Mouse (Mus musculus): ENCODE data around the gene Prkn. TPM values are rescaled to one million over a fixed set of nuclear protein-coding genes. Genes with fewer than 3 reads are reported as not detected.

The Prkn gene
- polyA plus RNA-seq (2016; fragmentation: Nextera tagmentation; extraction: Ambion mirVana): 1.5 and 2.2 TPM in 2 replicates

DNA sequence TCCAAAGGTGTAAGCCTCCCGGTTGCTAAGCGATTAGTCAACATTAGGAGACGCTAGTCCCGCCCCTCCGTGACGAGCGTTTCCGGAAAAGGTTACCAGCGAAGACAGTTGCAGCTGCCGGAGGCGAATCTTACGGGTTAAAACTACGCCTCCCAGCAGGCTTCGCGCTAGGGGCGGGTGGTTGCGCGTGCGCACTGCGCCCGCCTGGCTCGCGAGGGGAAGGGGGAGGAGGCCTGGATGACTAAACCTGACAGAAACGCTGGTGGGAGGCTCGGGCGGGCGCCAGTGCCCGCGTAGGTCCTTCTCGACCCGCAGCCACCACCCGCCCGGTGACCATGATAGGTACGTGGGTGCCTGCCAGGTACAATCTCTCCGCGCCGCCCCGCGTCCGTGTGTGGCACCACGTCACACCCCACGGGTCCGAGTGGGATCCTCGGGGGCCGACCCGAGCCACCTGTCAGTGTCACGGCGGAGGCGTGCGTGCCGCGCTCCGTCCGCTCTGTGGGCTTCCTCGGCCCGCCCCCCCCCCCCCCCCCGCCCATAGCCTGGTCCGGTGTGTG lies at the start of gene Prkn, which contains the start of gene Pacrg:
Gene Prkn, plus strand, starts transcription at position 237 of the 560 bp plus-strand sequence.
Gene Pacrg, minus strand, starts transcription at position 164 of the 560 bp plus-strand sequence.
- Histone ChIP-seq H3K27me3 (no peaks in the 10 kb centered on the region), H3K9ac (peak within 1 kb of the TSS; percentile 66), H3K27ac (0 out of 2 replicates have a peak within 1 kb of the TSS, but pooled peaks have one; percentile 10), H3K36me3 (replicated peaks) (no peaks in the 10 kb centered on the region), H3K4me1 (peaks cover 8% of the 10 kb centered on the region), H3K4me2 (peak within 1 kb of the TSS; percentile 79), H3K4me3 (replicated peaks) (peak within 1 kb of the TSS; percentile 61), H3K9me3 (no peaks in the 10 kb centered on the region)
- peak; percentile 96 for ATAC-seq (ENCODE audit: low FRiP score)
- under 1% methylated on average over 45 of the region's 58 CpGs for WGBS

DNA sequence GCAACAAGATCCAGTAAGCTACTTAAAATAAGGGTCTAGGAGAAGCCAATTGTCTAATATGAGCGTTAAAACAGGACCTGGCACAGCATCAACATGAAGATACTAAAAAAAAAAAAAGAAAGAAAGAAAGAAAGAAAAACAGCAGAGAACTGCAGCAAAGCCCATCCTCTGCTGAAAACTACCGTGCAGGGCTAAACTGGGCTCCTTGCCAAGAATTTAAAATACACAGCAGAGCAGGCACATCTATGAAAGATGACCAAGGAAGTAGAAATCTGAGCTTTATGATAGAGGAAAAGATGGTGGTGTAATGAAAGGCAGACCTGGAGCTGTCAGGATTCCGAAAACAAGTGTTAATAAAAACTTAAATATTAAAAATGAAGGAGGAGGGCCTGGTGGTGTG lies 48.5 kb upstream of the Prkn start:
- H3K27me3 ChIP-seq: no peaks in the 10 kb centered on the region
- no peak for ATAC-seq (ENCODE audit: low FRiP score)
- H3K27ac ChIP-seq: no peak overlapping the region
- WGBS: 53% methylated on average over 3 of the region's 3 CpGs
- H3K4me2 ChIP-seq: no peak overlapping the region
- H3K4me1 ChIP-seq: peaks cover 10% of the 10 kb centered on the region; the same call in 1 of the 2 replicates
- no peak overlapping the region for H3K4me3 ChIP-seq (replicated peaks)
- H3K9me3 ChIP-seq: no peaks in the 10 kb centered on the region
- no peak overlapping the region for H3K9ac ChIP-seq
- no peaks in the 10 kb centered on the region for H3K36me3 ChIP-seq (replicated peaks)

DNA sequence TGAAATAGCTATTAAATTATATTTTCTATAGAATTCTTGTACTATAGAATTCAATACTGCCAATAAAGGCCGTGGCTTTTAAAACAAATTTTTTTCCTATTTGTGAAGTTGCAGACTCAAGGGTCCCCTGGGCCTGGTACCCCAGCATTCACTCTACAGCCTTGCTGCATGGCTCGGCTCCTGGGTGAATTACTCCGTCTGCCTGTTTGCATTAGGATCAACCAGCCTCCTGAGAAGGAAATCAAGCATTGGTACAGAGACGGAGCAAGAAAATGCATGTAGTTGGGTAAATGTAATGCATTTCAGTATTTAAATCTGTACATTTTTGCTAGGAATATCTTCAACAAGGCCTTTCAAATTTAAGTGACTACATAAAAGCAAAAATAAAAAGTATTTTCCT lies 33.5 kb upstream of the Prkn start:
- H3K9ac ChIP-seq: no peak overlapping the region
- no peak overlapping the region for H3K27ac ChIP-seq
- no peaks in the 10 kb centered on the region for H3K27me3 ChIP-seq
- no peak overlapping the region for H3K4me3 ChIP-seq (replicated peaks)
- WGBS: 80% methylated on average over 4 of the region's 4 CpGs
- no peaks in the 10 kb centered on the region for H3K9me3 ChIP-seq
- no peak for ATAC-seq (ENCODE audit: low FRiP score)
- H3K36me3 ChIP-seq (replicated peaks): no peaks in the 10 kb centered on the region
- H3K4me2 ChIP-seq: no peak overlapping the region
- H3K4me1 ChIP-seq: no peaks in the 10 kb centered on the region

DNA sequence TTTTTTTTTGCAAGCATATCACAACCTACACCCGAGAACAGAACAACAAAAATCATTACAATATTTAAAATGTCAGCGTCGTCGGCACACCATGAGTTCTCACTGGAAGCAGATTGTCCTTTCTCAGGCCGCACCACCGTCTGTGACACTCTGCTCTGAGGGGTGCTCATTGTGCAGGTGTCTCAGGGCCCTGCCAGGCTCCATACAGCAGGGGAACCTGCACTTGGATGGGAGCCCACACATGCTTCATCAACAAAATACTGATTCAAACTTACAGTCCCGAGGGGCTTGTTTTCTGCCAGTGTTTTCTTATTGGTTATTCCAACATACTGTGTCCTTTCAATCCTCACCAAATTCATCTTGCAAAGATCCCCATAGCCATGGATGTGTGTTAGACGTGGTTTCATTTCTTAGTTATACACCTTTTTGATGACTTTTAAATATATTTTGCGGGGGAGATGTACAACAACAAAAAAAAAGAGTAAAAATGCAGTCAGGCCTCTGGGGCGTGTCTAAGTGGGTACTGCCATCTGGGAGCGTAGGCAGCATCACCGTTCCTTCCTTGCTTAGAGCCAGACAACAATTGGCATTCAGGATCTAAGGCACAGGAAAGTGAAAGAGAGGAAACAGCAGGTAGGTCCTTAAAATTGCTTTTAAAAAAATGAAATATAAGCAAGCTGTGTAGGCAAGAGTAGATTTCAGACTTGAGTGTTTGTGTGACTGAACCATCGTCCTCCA lies 32.8 kb upstream of the Prkn start:
- H3K9ac ChIP-seq: no peak overlapping the region
- no peaks in the 10 kb centered on the region for H3K4me1 ChIP-seq
- H3K9me3 ChIP-seq: no peaks in the 10 kb centered on the region
- no peak overlapping the region for H3K27ac ChIP-seq
- no peaks in the 10 kb centered on the region for H3K27me3 ChIP-seq
- no peak for ATAC-seq (ENCODE audit: low FRiP score)
- no peak overlapping the region for H3K4me3 ChIP-seq (replicated peaks)
- 77% methylated on average over 13 of the region's 13 CpGs for WGBS
- H3K36me3 ChIP-seq (replicated peaks): no peaks in the 10 kb centered on the region
- no peak overlapping the region for H3K4me2 ChIP-seq

DNA sequence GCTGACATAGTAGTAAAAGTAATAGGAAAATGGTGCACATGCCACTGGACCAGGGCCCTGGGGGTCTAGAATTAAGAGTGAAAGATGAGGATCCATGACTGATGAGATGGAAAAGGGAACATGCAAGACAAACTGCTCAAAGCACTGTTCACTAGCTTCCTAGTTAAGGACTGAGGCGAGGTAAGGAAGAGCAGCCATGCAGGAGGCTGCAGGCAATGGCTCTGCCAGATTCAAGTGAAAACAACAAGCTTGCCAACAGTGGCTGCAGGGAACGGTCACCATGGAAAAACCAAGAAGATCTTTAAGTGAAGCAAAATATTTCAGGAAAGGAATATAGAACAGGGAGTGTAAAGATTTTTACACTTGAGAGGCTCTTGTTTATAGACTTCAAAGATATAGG lies 31.6 kb upstream of the Prkn start:
- WGBS: 82% methylated on average over 2 of the region's 2 CpGs
- H3K4me1 ChIP-seq: no peaks in the 10 kb centered on the region
- H3K36me3 ChIP-seq (replicated peaks): no peaks in the 10 kb centered on the region
- H3K9ac ChIP-seq: no peak overlapping the region
- H3K27ac ChIP-seq: no peak overlapping the region
- no peak for ATAC-seq (ENCODE audit: low FRiP score)
- H3K4me3 ChIP-seq (replicated peaks): no peak overlapping the region
- no peaks in the 10 kb centered on the region for H3K9me3 ChIP-seq
- H3K4me2 ChIP-seq: no peak overlapping the region
- no peaks in the 10 kb centered on the region for H3K27me3 ChIP-seq

DNA sequence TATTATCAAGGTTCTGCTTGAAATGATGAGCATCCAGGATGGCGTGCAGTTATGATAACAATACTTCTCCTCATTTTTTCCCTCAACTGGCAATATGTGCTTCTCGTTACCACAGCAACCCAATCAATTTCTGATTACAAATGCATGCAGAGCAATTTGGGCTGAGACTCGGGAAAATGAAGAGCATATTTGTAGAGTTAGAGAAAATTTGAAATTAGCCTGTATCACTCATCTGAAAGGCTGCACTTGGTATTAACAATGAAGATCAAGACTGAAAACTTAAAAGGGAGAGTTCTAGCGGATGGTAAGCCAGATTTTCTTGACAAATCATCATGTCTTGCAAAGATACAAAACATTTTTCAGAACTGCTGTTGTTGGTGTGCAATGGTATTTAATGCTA lies 21.2 kb upstream of the Prkn start:
- Histone ChIP-seq H3K9ac (no peak overlapping the region), H3K9me3 (no peaks in the 10 kb centered on the region), H3K36me3 (replicated peaks) (no peaks in the 10 kb centered on the region), H3K4me2 (no peak overlapping the region), H3K4me1 (no peaks in the 10 kb centered on the region), H3K27ac (no peak overlapping the region), H3K27me3 (no peaks in the 10 kb centered on the region), H3K4me3 (replicated peaks) (no peak overlapping the region)
- no peak for ATAC-seq (ENCODE audit: low FRiP score)
- 79% methylated on average over 4 of the region's 4 CpGs for WGBS

DNA sequence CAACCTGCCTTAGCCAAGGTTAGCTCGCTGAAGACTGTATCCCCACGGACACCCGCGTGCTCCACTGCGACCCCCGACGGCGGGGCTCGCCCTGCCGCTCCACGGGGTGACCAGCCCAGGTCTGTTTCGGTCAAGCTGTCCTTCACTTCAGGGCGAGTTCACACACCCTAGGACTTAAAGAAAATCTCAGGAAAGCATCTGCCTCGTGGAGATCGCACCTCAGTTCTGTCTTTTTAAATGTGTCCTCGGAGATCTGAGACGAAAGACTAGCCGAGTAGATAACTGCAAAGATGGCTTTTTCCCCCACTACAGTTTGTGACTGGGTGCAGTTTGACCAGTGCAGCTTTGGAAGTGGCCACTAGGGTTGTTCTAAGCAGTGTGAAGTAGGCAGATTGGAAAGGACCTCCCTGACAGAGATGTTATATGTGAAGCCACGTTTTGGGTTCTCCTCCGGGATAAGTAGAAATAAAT lies 582 bp downstream of the Prkn start:
- 2% methylated on average over 20 of the region's 20 CpGs for WGBS
- H3K4me1 ChIP-seq: peaks cover 8% of the 10 kb centered on the region
- H3K27ac ChIP-seq: no peak overlapping the region
- H3K4me3 ChIP-seq (replicated peaks): peak overlapping the region; percentile 61
- ATAC-seq (ENCODE audit: low FRiP score): peak; percentile 59
- H3K9me3 ChIP-seq: no peaks in the 10 kb centered on the region
- H3K4me2 ChIP-seq: peak overlapping the region; percentile 79
- peak overlapping the region; percentile 66 for H3K9ac ChIP-seq
- H3K36me3 ChIP-seq (replicated peaks): no peaks in the 10 kb centered on the region
- H3K27me3 ChIP-seq: no peaks in the 10 kb centered on the region

DNA sequence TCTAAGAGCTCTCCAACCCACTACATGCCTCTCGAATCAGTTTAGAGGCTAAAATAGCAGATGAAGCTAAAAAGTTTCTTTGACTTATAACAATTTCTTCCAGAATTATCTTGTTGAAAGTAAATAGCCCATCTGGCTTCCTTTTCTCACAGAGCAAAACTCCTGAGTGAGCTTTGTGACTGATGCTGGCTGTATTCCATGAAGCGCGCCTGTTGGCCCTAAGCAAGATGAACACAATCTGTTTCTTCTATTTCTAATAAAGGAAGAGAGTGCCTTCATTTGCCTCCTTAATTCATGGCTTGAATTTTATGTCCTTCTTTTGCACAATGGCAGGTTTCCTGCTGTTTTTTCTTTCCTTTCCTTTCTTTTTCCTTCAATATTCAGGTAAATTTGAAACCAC lies 14.0 kb downstream of the Prkn start:
- no peak overlapping the region for H3K27ac ChIP-seq
- H3K9ac ChIP-seq: no peak overlapping the region
- H3K4me2 ChIP-seq: no peak overlapping the region
- no peaks in the 10 kb centered on the region for H3K9me3 ChIP-seq
- 90% methylated on average over 3 of the region's 3 CpGs for WGBS
- no peak overlapping the region for H3K4me3 ChIP-seq (replicated peaks)
- no peaks in the 10 kb centered on the region for H3K27me3 ChIP-seq
- no peaks in the 10 kb centered on the region for H3K4me1 ChIP-seq
- ATAC-seq (ENCODE audit: low FRiP score): no peak
- H3K36me3 ChIP-seq (replicated peaks): no peaks in the 10 kb centered on the region

DNA sequence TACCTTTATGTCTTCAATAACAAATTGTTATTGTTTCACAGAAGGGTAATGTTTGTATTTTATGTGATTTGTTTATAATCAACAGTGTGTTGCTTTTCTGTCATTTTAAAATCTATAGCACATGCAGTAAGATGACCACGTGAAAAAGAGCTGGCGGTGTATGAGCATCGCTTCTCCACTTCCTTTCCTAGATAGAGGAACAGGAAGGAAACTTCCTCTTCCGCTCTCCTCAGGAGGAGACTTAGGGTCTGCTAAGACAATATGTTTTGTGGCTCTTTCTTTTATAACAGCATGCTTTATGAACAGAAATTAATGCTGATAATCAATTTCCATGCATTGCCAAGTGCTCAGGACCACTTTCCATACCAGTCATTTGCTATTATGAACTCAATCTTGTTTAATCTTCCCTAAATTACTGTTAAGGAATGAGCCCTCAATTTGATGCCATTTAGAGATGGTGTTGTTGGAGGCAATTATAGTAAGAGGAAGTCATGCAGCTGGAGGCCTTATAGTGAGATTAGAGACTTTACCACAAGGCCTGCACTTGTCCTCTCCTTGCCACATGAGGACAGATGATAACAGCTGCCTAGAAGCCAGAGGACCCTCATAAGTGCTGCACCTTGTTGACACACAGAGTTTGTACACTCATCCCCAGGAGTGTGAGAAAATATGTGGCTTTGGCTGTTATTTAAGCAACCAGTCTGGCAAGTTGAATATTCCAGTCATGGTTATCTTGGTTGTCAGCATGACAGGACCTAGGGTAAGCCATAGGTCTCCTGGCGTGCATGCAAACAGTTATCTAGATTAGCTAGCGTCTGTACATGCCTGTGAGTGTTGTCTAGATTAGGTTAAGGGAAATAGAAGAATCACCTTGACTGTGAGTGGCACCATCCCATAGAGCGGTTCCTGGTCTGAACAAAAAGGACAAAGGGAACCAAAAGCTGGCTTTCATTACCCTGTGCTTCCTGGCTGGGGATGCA lies 34.3 kb downstream of the Prkn start:
- WGBS: 87% methylated on average over 7 of the region's 7 CpGs
- Histone ChIP-seq H3K27me3 (no peaks in the 10 kb centered on the region), H3K36me3 (replicated peaks) (no peaks in the 10 kb centered on the region), H3K4me2 (no peak overlapping the region), H3K9ac (no peak overlapping the region), H3K27ac (no peak overlapping the region), H3K4me3 (replicated peaks) (no peak overlapping the region), H3K9me3 (no peaks in the 10 kb centered on the region), H3K4me1 (no peaks in the 10 kb centered on the region)
- no peak for ATAC-seq (ENCODE audit: low FRiP score)

DNA sequence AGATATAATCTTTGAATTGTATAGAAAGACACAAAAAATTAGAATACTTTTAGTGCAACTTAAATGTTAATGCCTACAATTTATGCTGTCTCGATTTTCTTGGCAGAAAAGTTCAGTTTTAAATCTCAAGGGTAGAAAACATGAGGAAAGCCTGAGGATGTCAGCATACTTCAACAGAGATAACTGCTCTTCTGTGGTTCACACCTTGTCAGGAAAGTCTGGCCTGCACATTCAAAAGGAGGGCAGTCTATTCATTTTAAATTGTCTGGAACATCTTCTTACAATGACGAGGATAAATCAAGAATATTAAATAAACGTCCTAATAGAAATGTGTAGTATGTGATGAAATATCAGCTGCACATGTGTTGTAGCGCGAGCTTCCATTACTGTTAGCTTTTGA lies 38.8 kb downstream of the Prkn start:
- Histone ChIP-seq H3K9me3 (no peaks in the 10 kb centered on the region), H3K27ac (no peak overlapping the region), H3K27me3 (no peaks in the 10 kb centered on the region), H3K4me1 (no peaks in the 10 kb centered on the region), H3K9ac (no peak overlapping the region), H3K4me3 (replicated peaks) (no peak overlapping the region), H3K36me3 (replicated peaks) (no peaks in the 10 kb centered on the region), H3K4me2 (no peak overlapping the region)
- ATAC-seq (ENCODE audit: low FRiP score): no peak
- 88% methylated on average over 5 of the region's 5 CpGs for WGBS

DNA sequence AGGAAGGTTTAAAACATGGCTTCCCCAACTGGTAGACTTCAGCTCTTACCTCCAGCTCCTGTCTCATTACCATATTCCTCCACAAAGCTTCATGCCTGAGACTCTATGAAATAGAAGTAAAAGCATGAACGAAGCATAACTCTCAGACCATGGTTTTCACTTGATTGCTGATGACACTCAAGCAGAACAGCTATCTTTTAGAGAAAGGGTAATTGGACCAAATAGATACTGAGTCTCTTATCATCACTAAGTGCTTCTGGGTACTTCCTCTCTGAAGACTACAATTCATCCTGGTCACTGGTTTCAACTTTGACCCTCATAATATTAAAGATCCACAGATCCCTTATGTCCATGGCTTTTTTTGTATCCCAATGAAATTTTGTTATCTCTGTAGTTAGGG lies 42.1 kb downstream of the Prkn start:
- H3K27ac ChIP-seq: no peak overlapping the region
- H3K27me3 ChIP-seq: no peaks in the 10 kb centered on the region
- ATAC-seq (ENCODE audit: low FRiP score): no peak
- H3K9me3 ChIP-seq: no peaks in the 10 kb centered on the region
- H3K9ac ChIP-seq: no peak overlapping the region
- H3K4me2 ChIP-seq: no peak overlapping the region
- H3K4me3 ChIP-seq (replicated peaks): no peak overlapping the region
- no peaks in the 10 kb centered on the region for H3K4me1 ChIP-seq
- no peaks in the 10 kb centered on the region for H3K36me3 ChIP-seq (replicated peaks)
- 83% methylated on average over 1 of the region's 1 CpGs for WGBS

DNA sequence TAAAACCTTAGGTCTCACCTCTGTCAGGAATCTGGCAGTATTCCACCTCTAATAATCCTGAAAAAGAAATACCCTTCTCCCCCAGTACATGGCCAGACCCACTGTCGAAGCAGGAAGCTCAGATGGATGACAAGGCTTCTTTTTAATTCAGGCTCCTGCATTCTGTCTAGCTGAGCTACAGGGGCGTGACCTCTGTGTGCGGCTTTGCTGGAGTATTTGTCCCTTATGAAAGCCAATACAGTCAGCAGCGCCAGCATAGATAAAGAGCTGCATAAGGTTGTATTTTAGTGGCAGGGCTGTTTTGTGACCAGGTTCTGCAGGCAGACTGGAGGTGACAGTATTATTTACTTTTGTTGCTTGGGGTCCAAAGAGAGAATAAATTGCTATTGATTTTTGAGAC lies 47.7 kb downstream of the Prkn start:
- 9% methylated on average over 4 of the region's 4 CpGs for WGBS
- Histone ChIP-seq H3K27me3 (no peaks in the 10 kb centered on the region), H3K4me3 (replicated peaks) (no peak overlapping the region), H3K27ac (no peak overlapping the region), H3K4me1 (peaks cover 7% of the 10 kb centered on the region; the same call in 1 of the 2 replicates), H3K36me3 (replicated peaks) (no peaks in the 10 kb centered on the region), H3K4me2 (no peak overlapping the region), H3K9ac (no peak overlapping the region), H3K9me3 (no peaks in the 10 kb centered on the region)
- 0 out of 2 replicates have a peak, but pooled peaks have one; percentile 30 for ATAC-seq (ENCODE audit: low FRiP score)
